Mouse (Mus musculus) liver, postnatal 0 days (tissue): ENCODE data around the gene Cdx4.

Experiments used
- CTCF ChIP-seq: sonication (generic); IDR thresholded peaks from 2 replicates; pipeline ENCODE4 v1.5.1; 2016; ENCODE audit warnings: antibody characterized with exemption, low read depth
- EP300 ChIP-seq: IDR thresholded peaks from 2 replicates; pipeline ENCODE4 v1.6.1; 2016; ENCODE audit warnings: antibody characterized with exemption, low read depth, mild to moderate bottlenecking

DNA sequence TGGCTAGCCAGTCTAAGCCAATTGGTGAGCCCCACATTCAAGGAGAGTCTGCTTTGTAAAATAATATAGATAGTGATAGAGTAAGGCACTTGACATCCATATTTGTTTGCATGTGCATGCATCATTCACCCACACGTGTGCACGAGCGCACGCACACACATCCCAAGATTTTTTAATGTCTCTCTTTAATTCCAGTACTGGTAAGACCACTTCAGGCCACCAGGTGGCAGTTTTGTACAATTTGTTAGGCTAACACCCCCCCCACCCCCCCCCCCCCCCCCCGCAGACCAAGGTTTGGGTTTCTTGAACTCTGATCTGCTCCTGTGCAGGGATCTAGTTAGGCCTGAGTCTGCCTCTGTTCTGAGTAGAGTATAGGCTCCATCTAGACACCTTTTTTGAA lies 46.9 kb upstream of the Cdx4 start:
- TF ChIP-seq EP300 (no peak), CTCF (peak; percentile 25)
